Comparison of ENCODE assay signal across 9 mouse cellular contexts in the genomic region with DNA sequence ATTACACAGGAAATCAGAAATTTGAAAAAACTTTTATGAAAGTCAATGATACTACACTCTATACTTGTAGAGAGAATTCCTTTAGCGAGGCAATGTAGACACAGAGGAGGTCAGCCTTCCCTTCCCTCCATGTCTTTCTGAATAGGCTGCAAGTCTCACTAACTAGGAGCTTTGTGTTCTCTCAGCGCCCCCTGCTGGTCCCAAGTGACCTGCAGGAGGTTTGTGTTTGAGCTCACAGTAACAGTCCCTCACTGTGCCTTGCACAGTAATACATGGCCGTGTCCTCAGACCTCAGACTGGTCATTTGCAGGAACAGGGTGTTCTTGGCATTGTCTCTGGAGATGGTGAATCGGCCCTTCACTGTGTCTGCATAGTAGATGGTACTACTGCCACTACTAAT.
A peak's percentile ranks its signal among the peaks of the same experiment; 100 is the strongest.
DNase-seq lines count a peak whose midpoint lies in the region; ATAC-seq and TF ChIP-seq lines count a peak whose summit lies in the region.
"Had no signal": no experiment of that assay in that cellular context is flagged by ENCODE, and none has a peak within 500 bp of the region (broad histone marks: within the 10 kb centered on the region; RNA-seq: fewer than 3 reads in every experiment).

No protein-coding gene starts in this region.

- H3K9me3 ChIP-seq in hindbrain, postnatal 0 days (ENCODE audit: low read length): peaks cover 14% of the 10 kb centered on the region
- peaks cover 30% of the 10 kb centered on the region for H3K9me3 ChIP-seq in hindbrain, embryonic 13.5 days
- peaks cover 23% of the 10 kb centered on the region; the same call in 1 of the 2 replicates for H3K9me3 ChIP-seq in forebrain, embryonic 15.5 days
- peaks cover 14% of the 10 kb centered on the region for H3K9me3 ChIP-seq in midbrain, embryonic 15.5 days

- 56% methylated on average over 4 of the region's 4 CpGs for WGBS in hindbrain, postnatal 0 days
- 47% methylated on average over 4 of the region's 4 CpGs for WGBS in hindbrain, embryonic 13.5 days
- 41% methylated on average over 4 of the region's 4 CpGs for WGBS in large intestine, adult 2 months
- WGBS in forebrain, embryonic 15.5 days: 50% methylated on average over 4 of the region's 4 CpGs
- 48% methylated on average over 4 of the region's 4 CpGs for WGBS in midbrain, embryonic 15.5 days

- H3K4me1 ChIP-seq in hindbrain, postnatal 0 days (ENCODE audit: insufficient read depth, low read length): no peaks in the 10 kb centered on the region
- no peaks in the 10 kb centered on the region for H3K4me1 ChIP-seq in hindbrain, embryonic 13.5 days (replicated peaks)
- no peaks in the 10 kb centered on the region for H3K4me1 ChIP-seq in testis, adult 2 months (ENCODE audit: control insufficient read depth, insufficient read depth, low read length)
- no peaks in the 10 kb centered on the region for H3K4me1 ChIP-seq in forebrain, embryonic 15.5 days
- H3K4me1 ChIP-seq in midbrain, embryonic 15.5 days: no peaks in the 10 kb centered on the region
- H3K4me1 ChIP-seq: hindbrain, embryonic 15.5 days had no signal

- DNase-seq in hindbrain, postnatal 0 days (ENCODE audit: low spot score): no peak
- no peak for DNase-seq in testis, postnatal 14 days (ENCODE audit: low spot score)
- DNase-seq in brain, adult 2 months (ENCODE audit: low read depth, low spot score): peak; percentile 13
- DNase-seq in large intestine, adult 2 months (ENCODE audit: low read depth, low spot score): peak; percentile 3

- H3K27me3 ChIP-seq in hindbrain, postnatal 0 days (ENCODE audit: insufficient read depth, low read length): no peaks in the 10 kb centered on the region
- no peaks in the 10 kb centered on the region for H3K27me3 ChIP-seq in hindbrain, embryonic 13.5 days
- H3K27me3 ChIP-seq in testis, adult 2 months (ENCODE audit: control insufficient read depth, insufficient read depth, low read length): no peaks in the 10 kb centered on the region
- H3K27me3 ChIP-seq in forebrain, embryonic 15.5 days: no peaks in the 10 kb centered on the region
- no peaks in the 10 kb centered on the region for H3K27me3 ChIP-seq in midbrain, embryonic 15.5 days (replicated peaks)
- H3K27me3 ChIP-seq: hindbrain, embryonic 15.5 days had no signal

- no peak for ATAC-seq in hindbrain, postnatal 0 days
- ATAC-seq in hindbrain, embryonic 13.5 days (ENCODE audit: low FRiP score): no peak
- no peak for ATAC-seq in forebrain, embryonic 15.5 days (replicated peaks)
- no peak for ATAC-seq in midbrain, embryonic 15.5 days (replicated peaks)

- TF ChIP-seq CTCF in hindbrain, postnatal 0 days (IDR thresholded peaks at IDR 0.05; ENCODE audit: low read depth): 0 out of 2 replicates have a peak, but pooled peaks have one; percentile 16
- TF ChIP-seq CTCF in testis, adult 2 months (IDR thresholded peaks at IDR 0.05; ENCODE audit: control insufficient read depth, insufficient read depth, insufficient replicate concordance, low read depth, low read length): peak; percentile 54; the same call in 1 of the 2 replicates

- no peaks in the 10 kb centered on the region for H3K36me3 ChIP-seq in hindbrain, postnatal 0 days (ENCODE audit: insufficient read depth, low read length)
- H3K36me3 ChIP-seq in hindbrain, embryonic 13.5 days: no peaks in the 10 kb centered on the region
- no peaks in the 10 kb centered on the region for H3K36me3 ChIP-seq in testis, adult 2 months (ENCODE audit: control insufficient read depth, insufficient read depth, low read length)
- H3K36me3 ChIP-seq in forebrain, embryonic 15.5 days: no peaks in the 10 kb centered on the region
- no peaks in the 10 kb centered on the region for H3K36me3 ChIP-seq in midbrain, embryonic 15.5 days (replicated peaks)
- H3K36me3 ChIP-seq: hindbrain, embryonic 15.5 days had no signal

- no peak overlapping the region for H3K4me3 ChIP-seq in hindbrain, postnatal 0 days (ENCODE audit: low read length)
- no peak overlapping the region for H3K4me3 ChIP-seq in hindbrain, embryonic 13.5 days
- H3K4me3 ChIP-seq in testis, adult 2 months (ENCODE audit: control insufficient read depth, low read depth, low read length): no peak overlapping the region
- H3K4me3 ChIP-seq in forebrain, embryonic 15.5 days: no peak overlapping the region
- H3K4me3 ChIP-seq in midbrain, embryonic 15.5 days: no peak overlapping the region
- H3K4me3 ChIP-seq: hindbrain, embryonic 15.5 days had no signal

- no peak for TF ChIP-seq POLR2A in testis, adult 2 months (IDR thresholded peaks at IDR 0.05; ENCODE audit: control insufficient read depth, low read depth, low read length)

- no peak overlapping the region for H3K9ac ChIP-seq in hindbrain, postnatal 0 days (replicated peaks; ENCODE audit: low read length)
- no peak overlapping the region for H3K9ac ChIP-seq in hindbrain, embryonic 13.5 days
- no peak overlapping the region for H3K9ac ChIP-seq in forebrain, embryonic 15.5 days (replicated peaks)
- no peak overlapping the region for H3K9ac ChIP-seq in midbrain, embryonic 15.5 days
- H3K9ac ChIP-seq: hindbrain, embryonic 15.5 days had no signal

- no peak overlapping the region for H3K4me2 ChIP-seq in hindbrain, postnatal 0 days (ENCODE audit: low read depth, low read length)
- H3K4me2 ChIP-seq in hindbrain, embryonic 13.5 days: no peak overlapping the region
- H3K4me2 ChIP-seq in forebrain, embryonic 15.5 days (replicated peaks): no peak overlapping the region
- no peak overlapping the region for H3K4me2 ChIP-seq in midbrain, embryonic 15.5 days
- H3K4me2 ChIP-seq: hindbrain, embryonic 15.5 days had no signal

- H3K27ac ChIP-seq in hindbrain, postnatal 0 days: no peak overlapping the region
- no peak overlapping the region for H3K27ac ChIP-seq in hindbrain, embryonic 13.5 days
- no peak overlapping the region for H3K27ac ChIP-seq in testis, adult 2 months (ENCODE audit: control insufficient read depth, insufficient read depth, low read depth, low read length)
- no peak overlapping the region for H3K27ac ChIP-seq in forebrain, embryonic 15.5 days (replicated peaks)
- H3K27ac ChIP-seq in midbrain, embryonic 15.5 days: no peak overlapping the region
- H3K27ac ChIP-seq: hindbrain, embryonic 15.5 days had no signal

Comparison
In these comparisons a context has a peak if more than half of its experiments do, and no peak if none do; other contexts are left out.
1. DNase-seq: peak in brain, adult 2 months (single experiment) and large intestine, adult 2 months (single experiment); none in hindbrain, postnatal 0 days (single experiment) and testis, postnatal 14 days (single experiment).